Mouse (Mus musculus): ENCODE data around the gene Ice1. TPM values are rescaled to one million over a fixed set of nuclear protein-coding genes. Genes with fewer than 3 reads are reported as not detected.

Ice1 gene
- polyA plus RNA-seq, 1 experiment from 2014 or later = 12.3 TPM

DNA sequence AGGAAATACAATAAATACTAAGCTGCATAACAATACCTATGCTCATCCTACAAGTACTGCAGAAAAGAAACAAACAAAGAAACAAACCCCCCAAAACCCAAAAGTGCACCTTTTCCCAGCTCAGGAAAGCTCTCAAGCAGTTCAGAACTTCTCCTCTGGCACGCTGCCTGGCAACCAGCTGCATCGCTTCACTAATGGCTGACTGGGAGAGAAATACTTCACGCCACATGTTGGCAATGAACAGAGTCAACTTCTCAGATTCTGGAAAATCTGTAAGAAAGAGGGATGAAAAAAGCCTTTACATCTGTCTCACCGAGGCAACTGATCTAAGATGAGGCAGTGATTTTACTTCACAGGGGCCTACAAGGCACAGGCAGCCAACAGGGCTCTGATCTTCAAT, 38.5 kb downstream of the Ice1 start:
- 65% methylated on average over 4 of the region's 4 CpGs for WGBS
- H3K4me1 ChIP-seq (ENCODE audit: insufficient read depth, low read depth, low read length) = no peaks in the 10 kb centered on the region
- no peaks in the 10 kb centered on the region for H3K27me3 ChIP-seq (replicated peaks; ENCODE audit: insufficient read depth, low read length)
- H3K27ac ChIP-seq (ENCODE audit: low read length) = no peak overlapping the region
- H3K9me3 ChIP-seq (ENCODE audit: low read length) = no peaks in the 10 kb centered on the region
- H3K36me3 ChIP-seq (ENCODE audit: insufficient read depth, low read length) = peaks cover 60% of the 10 kb centered on the region
- DNase-seq (ENCODE audit: low spot score) (peak; percentile 15), ATAC-seq (no peak)
- H3K4me3 ChIP-seq (ENCODE audit: low read depth, low read length) = no peak overlapping the region
- TF ChIP-seq EP300 (IDR thresholded peaks at IDR 0.05) (no peak), CTCF (IDR thresholded peaks at IDR 0.05) (no peak)
- H3K9ac ChIP-seq (replicated peaks; ENCODE audit: low read depth) = no peak overlapping the region
- H3K4me2 ChIP-seq (replicated peaks; ENCODE audit: low read depth, low read length) = no peak overlapping the region

- DNase-seq (ENCODE audit: low spot score) = no peak
- Histone ChIP-seq H3K4me3 (ENCODE audit: low read depth, low read length) (no peak overlapping the region), H3K4me2 (replicated peaks; ENCODE audit: low read depth, low read length) (no peak overlapping the region), H3K27me3 (replicated peaks; ENCODE audit: insufficient read depth, low read length) (no peaks in the 10 kb centered on the region), H3K4me1 (ENCODE audit: insufficient read depth, low read depth, low read length) (no peaks in the 10 kb centered on the region), H3K27ac (ENCODE audit: low read length) (no peak overlapping the region), H3K36me3 (ENCODE audit: insufficient read depth, low read length) (peaks cover 62% of the 10 kb centered on the region), H3K9ac (replicated peaks; ENCODE audit: low read depth) (no peak overlapping the region), H3K9me3 (ENCODE audit: low read length) (no peaks in the 10 kb centered on the region)
- ATAC-seq = no peak
- 88% methylated on average over 3 of the region's 3 CpGs for WGBS
- no peak for TF ChIP-seq CTCF (IDR thresholded peaks at IDR 0.05)
- TF ChIP-seq EP300 (IDR thresholded peaks at IDR 0.05) = no peak
Measured at GRCm38 (mm10) chr13:70596901-70597300, 40.5 kb downstream of the Ice1 start.

- TF ChIP-seq CTCF (IDR thresholded peaks at IDR 0.05) (no peak), EP300 (IDR thresholded peaks at IDR 0.05) (no peak)
- DNase-seq (ENCODE audit: low spot score) = peak; percentile 29
- Histone ChIP-seq H3K9me3 (ENCODE audit: low read length) (no peaks in the 10 kb centered on the region), H3K27me3 (replicated peaks; ENCODE audit: insufficient read depth, low read length) (no peaks in the 10 kb centered on the region), H3K4me2 (replicated peaks; ENCODE audit: low read depth, low read length) (no peak overlapping the region), H3K4me3 (ENCODE audit: low read depth, low read length) (no peak overlapping the region), H3K27ac (ENCODE audit: low read length) (no peak overlapping the region), H3K36me3 (ENCODE audit: insufficient read depth, low read length) (peaks cover 61% of the 10 kb centered on the region), H3K9ac (replicated peaks; ENCODE audit: low read depth) (no peak overlapping the region), H3K4me1 (ENCODE audit: insufficient read depth, low read depth, low read length) (no peaks in the 10 kb centered on the region)
- peak; percentile 48 for ATAC-seq
- 75% methylated on average over 7 of the region's 7 CpGs for WGBS
Measured at GRCm38 (mm10) chr13:70590248-70590762, 47.1 kb downstream of the Ice1 start.

- no peak for ATAC-seq
Measured at GRCm38 (mm10) chr13:70586969-70587368, 50.5 kb downstream of the Ice1 start.

GRCm38 (mm10) chr13:70582517-70582916, 54.9 kb downstream of the Ice1 start:
- 24% methylated on average over 2 of the region's 2 CpGs for WGBS
- no peak for ATAC-seq
- peak; percentile 9 for DNase-seq (ENCODE audit: low spot score)

More at GRCm38 (mm10) chr13:70586969-70587368, 50.5 kb downstream of the Ice1 start:
- no peaks in the 10 kb centered on the region for H3K4me1 ChIP-seq (ENCODE audit: insufficient read depth, low read depth, low read length)
- peak; percentile 49 for DNase-seq (ENCODE audit: low spot score)
- H3K27me3 ChIP-seq (replicated peaks; ENCODE audit: insufficient read depth, low read length) = no peaks in the 10 kb centered on the region
- H3K4me2 ChIP-seq (replicated peaks; ENCODE audit: low read depth, low read length) = no peak overlapping the region
- 73% methylated on average over 2 of the region's 2 CpGs for WGBS
- no peaks in the 10 kb centered on the region for H3K9me3 ChIP-seq (ENCODE audit: low read length)
- peaks cover 30% of the 10 kb centered on the region; the same call in 1 of the 2 replicates for H3K36me3 ChIP-seq (ENCODE audit: insufficient read depth, low read length)
- H3K27ac ChIP-seq (ENCODE audit: low read length) = no peak overlapping the region
- no peak overlapping the region for H3K4me3 ChIP-seq (ENCODE audit: low read depth, low read length)
- H3K9ac ChIP-seq (replicated peaks; ENCODE audit: low read depth) = no peak overlapping the region
- no peak for TF ChIP-seq EP300 (IDR thresholded peaks at IDR 0.05)
- TF ChIP-seq CTCF (IDR thresholded peaks at IDR 0.05) = peak; percentile 73

GRCm38 (mm10) chr13:70581509-70581908, 55.9 kb downstream of the Ice1 start:
- no peak overlapping the region for H3K9ac ChIP-seq (replicated peaks; ENCODE audit: low read depth)
- no peak for DNase-seq (ENCODE audit: low spot score)
- H3K4me1 ChIP-seq (ENCODE audit: insufficient read depth, low read depth, low read length) = no peaks in the 10 kb centered on the region
- no peaks in the 10 kb centered on the region for H3K9me3 ChIP-seq (ENCODE audit: low read length)
- H3K27me3 ChIP-seq (replicated peaks; ENCODE audit: insufficient read depth, low read length) = no peaks in the 10 kb centered on the region
- no peak overlapping the region for H3K4me3 ChIP-seq (ENCODE audit: low read depth, low read length)
- TF ChIP-seq CTCF (IDR thresholded peaks at IDR 0.05) (no peak), EP300 (IDR thresholded peaks at IDR 0.05) (no peak)
- 80% methylated on average over 4 of the region's 4 CpGs for WGBS
- no peak overlapping the region for H3K4me2 ChIP-seq (replicated peaks; ENCODE audit: low read depth, low read length)
- H3K36me3 ChIP-seq (ENCODE audit: insufficient read depth, low read length) = peaks cover 12% of the 10 kb centered on the region; the same call in 1 of the 2 replicates
- H3K27ac ChIP-seq (ENCODE audit: low read length) = no peak overlapping the region
- ATAC-seq = no peak

More at GRCm38 (mm10) chr13:70582517-70582916, 54.9 kb downstream of the Ice1 start:
- H3K4me3 ChIP-seq (ENCODE audit: low read depth, low read length) = no peak overlapping the region
- no peak overlapping the region for H3K9ac ChIP-seq (replicated peaks; ENCODE audit: low read depth)
- no peaks in the 10 kb centered on the region for H3K9me3 ChIP-seq (ENCODE audit: low read length)
- H3K27ac ChIP-seq (ENCODE audit: low read length) = no peak overlapping the region
- H3K36me3 ChIP-seq (ENCODE audit: insufficient read depth, low read length) = peaks cover 12% of the 10 kb centered on the region; the same call in 1 of the 2 replicates
- no peaks in the 10 kb centered on the region for H3K27me3 ChIP-seq (replicated peaks; ENCODE audit: insufficient read depth, low read length)
- no peak overlapping the region for H3K4me2 ChIP-seq (replicated peaks; ENCODE audit: low read depth, low read length)
- peak; percentile 58 for TF ChIP-seq CTCF (IDR thresholded peaks at IDR 0.05)
- no peak for TF ChIP-seq EP300 (IDR thresholded peaks at IDR 0.05)
- H3K4me1 ChIP-seq (ENCODE audit: insufficient read depth, low read depth, low read length) = no peaks in the 10 kb centered on the region
